Mouse (Mus musculus): ENCODE data around the gene Tbx21.
A peak's percentile ranks its signal among the peaks of the same experiment; 100 is the strongest.

Tbx21 gene

GRCm38 (mm10) chr11:97131683-97132082 lies 16.6 kb upstream of the Tbx21 start:
- no peak for DNase-seq (ENCODE audit: low spot score)

GRCm38 (mm10) chr11:97130318-97130717 lies 15.2 kb upstream of the Tbx21 start:
- no peak for DNase-seq (ENCODE audit: low spot score)

- DNase-seq (ENCODE audit: low spot score), result no peak
These were observed 13.8 kb upstream of the Tbx21 start for GRCm38 (mm10) chr11:97128956-97129355.

- no peak for DNase-seq (ENCODE audit: low spot score)
These were observed 12.5 kb upstream of the Tbx21 start for GRCm38 (mm10) chr11:97127470-97128223.

GRCm38 (mm10) chr11:97126645-97127468 lies 11.7 kb upstream of the Tbx21 start:
- peak; percentile 47 for DNase-seq (ENCODE audit: low spot score)

GRCm38 (mm10) chr11:97124266-97125036 lies 9.3 kb upstream of the Tbx21 start:
- DNase-seq (ENCODE audit: low spot score), result no peak

- DNase-seq (ENCODE audit: low spot score), result no peak
These were observed 8.3 kb upstream of the Tbx21 start for GRCm38 (mm10) chr11:97123282-97123890.

- DNase-seq (ENCODE audit: low spot score), result no peak
These were observed 5.5 kb upstream of the Tbx21 start for GRCm38 (mm10) chr11:97120641-97121040.

GRCm38 (mm10) chr11:97120221-97120620 lies 5.1 kb upstream of the Tbx21 start:
- no peak for DNase-seq (ENCODE audit: low spot score)

- DNase-seq (ENCODE audit: low spot score), result no peak
These were observed 666 bp upstream of the Tbx21 start for GRCm38 (mm10) chr11:97115797-97116196.

GRCm38 (mm10) chr11:97112519-97113125 lies 2.5 kb downstream of the Tbx21 start:
- no peak for DNase-seq (ENCODE audit: low spot score)

GRCm38 (mm10) chr11:97108976-97109375 lies 6.2 kb downstream of the Tbx21 start:
- no peak for DNase-seq (ENCODE audit: low spot score)

GRCm38 (mm10) chr11:97104091-97104483 lies 11.0 kb downstream of the Tbx21 start:
- no peak for DNase-seq (ENCODE audit: low spot score)

- no peak for DNase-seq (ENCODE audit: low spot score)
These were observed 11.7 kb downstream of the Tbx21 start for GRCm38 (mm10) chr11:97103163-97104090.

GRCm38 (mm10) chr11:97101722-97102121 lies 13.4 kb downstream of the Tbx21 start:
- peak; percentile 49 for DNase-seq (ENCODE audit: low spot score)

GRCm38 (mm10) chr11:97098791-97099190 lies 16.3 kb downstream of the Tbx21 start:
- DNase-seq (ENCODE audit: low spot score), result no peak

- DNase-seq (ENCODE audit: low spot score), result no peak
These were observed 20.5 kb downstream of the Tbx21 start for GRCm38 (mm10) chr11:97094600-97094999.

- no peak for DNase-seq (ENCODE audit: low spot score)
These were observed 28.8 kb downstream of the Tbx21 start for GRCm38 (mm10) chr11:97086365-97086764.

- no peak for DNase-seq (ENCODE audit: low spot score)
These were observed 30.2 kb downstream of the Tbx21 start for GRCm38 (mm10) chr11:97084821-97085505.
